In genomic region chr3:90016626-90017025, GRCm38 (mm10) we compare ENCODE assay signal across 26 mouse cellular contexts.
"Had no signal": no experiment of that assay in that cellular context is flagged by ENCODE, and none has a peak within 500 bp of the region (broad histone marks: within the 10 kb centered on the region; RNA-seq: fewer than 3 reads in every experiment).

No protein-coding gene starts in this region.

- H3K4me1 ChIP-seq: heart, embryonic 13.5 days; heart, embryonic 15.5 days; hindbrain, embryonic 13.5 days; hindbrain, embryonic 15.5 days; kidney, embryonic 15.5 days; limb, embryonic 10.5 days; limb, embryonic 12.5 days; liver, embryonic 13.5 days; liver, embryonic 15.5 days had no signal

- ATAC-seq: hindbrain, postnatal 0 days; intestine, embryonic 16.5 days had no signal

- H3K4me3 ChIP-seq: heart, adult 2 months; heart, embryonic 13.5 days; heart, embryonic 15.5 days; hindbrain, embryonic 13.5 days; hindbrain, embryonic 15.5 days; kidney, embryonic 15.5 days; layer of hippocampus, adult 2 months; left cerebral cortex, adult 2 months; limb, embryonic 10.5 days; limb, embryonic 12.5 days; liver, embryonic 13.5 days; liver, embryonic 15.5 days had no signal

- H3K9ac ChIP-seq: heart, embryonic 13.5 days; heart, embryonic 15.5 days; hindbrain, embryonic 13.5 days; hindbrain, embryonic 15.5 days; kidney, embryonic 15.5 days; limb, embryonic 12.5 days; liver, embryonic 13.5 days; liver, embryonic 15.5 days had no signal

- H3K27ac ChIP-seq: heart, adult 2 months; heart, embryonic 13.5 days; heart, embryonic 15.5 days; hindbrain, embryonic 13.5 days; hindbrain, embryonic 15.5 days; hindbrain, postnatal 0 days; kidney, embryonic 15.5 days; kidney, postnatal 0 days; layer of hippocampus, adult 2 months; left cerebral cortex, adult 2 months; limb, embryonic 10.5 days; limb, embryonic 12.5 days; liver, embryonic 13.5 days; liver, embryonic 15.5 days had no signal

- DNase-seq: gastrocnemius, postnatal 14 days; gastrocnemius, postnatal 36 days; heart, adult 11 months; heart, adult 2 months; heart, postnatal 14 days; heart, postnatal 36 days; kidney, adult 11 months; kidney, adult 2 months; kidney, adult 9 months; kidney, postnatal 14 days; kidney, postnatal 4 days; liver; liver, embryonic 13.5 days had no signal

- H3K9me3 ChIP-seq: heart, embryonic 13.5 days; heart, embryonic 15.5 days; hindbrain, embryonic 13.5 days; hindbrain, embryonic 15.5 days; kidney, embryonic 15.5 days; limb, embryonic 10.5 days; limb, embryonic 12.5 days; liver, embryonic 13.5 days; liver, embryonic 15.5 days had no signal

- H3K27me3 ChIP-seq: heart, embryonic 13.5 days; heart, embryonic 15.5 days; hindbrain, embryonic 13.5 days; hindbrain, embryonic 15.5 days; kidney, embryonic 15.5 days; limb, embryonic 12.5 days; liver, embryonic 13.5 days; liver, embryonic 15.5 days had no signal
